Mouse (Mus musculus) neural tube, embryonic 11.5 days (tissue): ENCODE measurements around the gene Gm5460. TPM values are rescaled to one million over a fixed set of nuclear protein-coding genes. Genes with fewer than 3 reads are reported as not detected.

Experiments used
- ATAC-seq: fragments of 200-750 bp; cut with Nextera tagmentation; 2 replicates; pipeline ENCODE4 v1.8.0; 2017; ENCODE audit warnings: moderate number of reproducible peaks, mild to moderate bottlenecking, moderate TSS enrichment, moderate library complexity; ENCODE audit not compliant: insufficient read depth, low FRiP score, low TSS enrichment
- DNase-seq: peaks from one replicate; pipeline ENCODE4 v3.0.0-alpha.2; 2015; ENCODE audit warnings: low spot score
- H3K27ac ChIP-seq: fragments of 300-500 bp; sonication (generic); 2 replicates; pipeline ENCODE4 v1.5.1; 2014; ENCODE audit warnings: low read depth, mild to moderate bottlenecking, low read length
- H3K27me3 ChIP-seq: fragments of 300-500 bp; sonication (generic); 2 replicates; pipeline ENCODE4 v1.6.1; 2014; ENCODE audit warnings: mild to moderate bottlenecking, low read length, mixed read lengths; ENCODE audit not compliant: control insufficient read depth, insufficient read depth
- H3K36me3 ChIP-seq: fragments of 300-500 bp; sonication (generic); 2 replicates; pipeline ENCODE4 v1.6.1; 2014; ENCODE audit warnings: mild to moderate bottlenecking, low read length, moderate library complexity, mixed read lengths; ENCODE audit not compliant: control insufficient read depth, insufficient read depth
- H3K4me1 ChIP-seq: fragments of 300-500 bp; sonication (generic); 2 replicates; pipeline ENCODE4 v1.6.1; 2014; ENCODE audit warnings: low read length, mixed read lengths; ENCODE audit not compliant: control insufficient read depth, insufficient read depth
- H3K4me2 ChIP-seq: fragments of 300-500 bp; sonication (generic); 2 replicates; pipeline ENCODE4 v1.6.1; 2014; ENCODE audit warnings: low read depth, mild to moderate bottlenecking, moderate library complexity
- H3K4me3 ChIP-seq: fragments of 300-500 bp; sonication (generic); 2 replicates; pipeline ENCODE4 v1.5.1; 2014; ENCODE audit warnings: low read depth, low read length
- H3K9ac ChIP-seq: fragments of 300-500 bp; sonication (generic); 2 replicates; pipeline ENCODE4 v1.6.1; 2014; ENCODE audit warnings: mild to moderate bottlenecking, low read length
- H3K9me3 ChIP-seq: fragments of 300-500 bp; sonication (generic); 2 replicates; pipeline ENCODE4 v1.6.1; 2016; ENCODE audit warnings: low read length; ENCODE audit not compliant: control insufficient read depth
- WGBS: fragments of 180-500 bp; shearing (Covaris S2); extraction: QIAGEN DNeasy Blood & Tissue Kit; methylation state at CpG from one replicate; pipeline ENCODE4 v1.1.7; 2014; 5-methylcytosine and 5-hydroxymethylcytosine counted together
- polyA plus RNA-seq: library from polyadenylated mRNA; unstranded; fragments of >200 nt; fragmentation: Nextera tagmentation; extraction: Ambion mirVana; gene quantifications from 2 replicates; pipeline ENCODE4 v1.2.1, GENCODE M21; 2014

The Gm5460 gene
- polyA plus RNA-seq, 1 experiment from 2014 or later: not detected

GRCm38 (mm10) chr14:33997427-33997826 lies 19.1 kb upstream of the Gm5460 start:
- no peaks in the 10 kb centered on the region for H3K27me3 ChIP-seq
- no peak overlapping the region for H3K27ac ChIP-seq
- no peaks in the 10 kb centered on the region for H3K9me3 ChIP-seq
- no peaks in the 10 kb centered on the region for H3K36me3 ChIP-seq
- 78% methylated on average over 6 of the region's 6 CpGs for WGBS
- H3K4me3 ChIP-seq: no peak overlapping the region
- no peak overlapping the region for H3K4me2 ChIP-seq
- H3K9ac ChIP-seq: no peak overlapping the region
- no peaks in the 10 kb centered on the region for H3K4me1 ChIP-seq
- ATAC-seq (no peak), DNase-seq (no peak)

GRCm38 (mm10) chr14:34000076-34000475 lies 16.5 kb upstream of the Gm5460 start:
- Histone ChIP-seq H3K9ac (no peak overlapping the region), H3K4me3 (no peak overlapping the region), H3K27ac (no peak overlapping the region), H3K9me3 (no peaks in the 10 kb centered on the region), H3K4me2 (no peak overlapping the region), H3K36me3 (no peaks in the 10 kb centered on the region), H3K27me3 (no peaks in the 10 kb centered on the region), H3K4me1 (no peaks in the 10 kb centered on the region)
- DNase-seq (no peak), ATAC-seq (no peak)

GRCm38 (mm10) chr14:34001445-34001844 lies 15.1 kb upstream of the Gm5460 start:
- Histone ChIP-seq H3K4me1 (no peaks in the 10 kb centered on the region), H3K36me3 (no peaks in the 10 kb centered on the region), H3K27me3 (no peaks in the 10 kb centered on the region), H3K4me3 (no peak overlapping the region), H3K27ac (no peak overlapping the region), H3K4me2 (no peak overlapping the region), H3K9ac (no peak overlapping the region), H3K9me3 (no peaks in the 10 kb centered on the region)
- no peak for ATAC-seq
- no peak for DNase-seq

- Histone ChIP-seq H3K9me3 (no peaks in the 10 kb centered on the region), H3K36me3 (no peaks in the 10 kb centered on the region), H3K9ac (no peak overlapping the region), H3K27me3 (no peaks in the 10 kb centered on the region), H3K27ac (no peak overlapping the region), H3K4me3 (no peak overlapping the region), H3K4me2 (no peak overlapping the region), H3K4me1 (no peaks in the 10 kb centered on the region)
- DNase-seq (no peak), ATAC-seq (no peak)
- 88% methylated on average over 5 of the region's 5 CpGs for WGBS
Observed at GRCm38 (mm10) chr14:34002358-34002757, 14.2 kb upstream of the Gm5460 start.

GRCm38 (mm10) chr14:34015063-34015462 lies 1.5 kb upstream of the Gm5460 start, which contains the start of gene Gm30083:
Gene Gm30083 (minus strand): TSS chr14:34015182.
- WGBS: 87% methylated on average over 3 of the region's 3 CpGs
- H3K4me3 ChIP-seq: no peak within 1 kb of the TSS
- H3K9ac ChIP-seq: no peak within 1 kb of the TSS
- no peaks in the 10 kb centered on the region for H3K36me3 ChIP-seq
- H3K9me3 ChIP-seq: no peaks in the 10 kb centered on the region
- H3K4me1 ChIP-seq: no peaks in the 10 kb centered on the region
- H3K27ac ChIP-seq: no peak within 1 kb of the TSS
- no peak for DNase-seq
- ATAC-seq: no peak
- no peak within 1 kb of the TSS for H3K4me2 ChIP-seq
- H3K27me3 ChIP-seq: no peaks in the 10 kb centered on the region

GRCm38 (mm10) chr14:34016938-34017337 lies 380 bp downstream of the Gm5460 start:
- Histone ChIP-seq H3K4me3 (no peak overlapping the region), H3K4me2 (no peak overlapping the region), H3K27me3 (no peaks in the 10 kb centered on the region), H3K27ac (no peak overlapping the region), H3K4me1 (no peaks in the 10 kb centered on the region), H3K9me3 (no peaks in the 10 kb centered on the region), H3K36me3 (no peaks in the 10 kb centered on the region), H3K9ac (no peak overlapping the region)
- WGBS: 91% methylated on average over 2 of the region's 2 CpGs
- no peak for DNase-seq
- ATAC-seq: no peak

GRCm38 (mm10) chr14:34026710-34027109 lies 10.2 kb downstream of the Gm5460 start:
- no peak overlapping the region for H3K4me2 ChIP-seq
- no peaks in the 10 kb centered on the region for H3K27me3 ChIP-seq
- 66% methylated on average over 2 of the region's 2 CpGs for WGBS
- no peak overlapping the region for H3K27ac ChIP-seq
- no peaks in the 10 kb centered on the region for H3K36me3 ChIP-seq
- no peak overlapping the region for H3K4me3 ChIP-seq
- H3K4me1 ChIP-seq: no peaks in the 10 kb centered on the region
- no peaks in the 10 kb centered on the region for H3K9me3 ChIP-seq
- ATAC-seq (no peak), DNase-seq (no peak)
- no peak overlapping the region for H3K9ac ChIP-seq

GRCm38 (mm10) chr14:34033841-34034610 lies 17.5 kb downstream of the Gm5460 start:
- WGBS: 90% methylated on average over 8 of the region's 8 CpGs
- no peak for DNase-seq
- no peaks in the 10 kb centered on the region for H3K36me3 ChIP-seq

GRCm38 (mm10) chr14:34041241-34041640 lies 24.7 kb downstream of the Gm5460 start:
- Histone ChIP-seq H3K36me3 (no peaks in the 10 kb centered on the region), H3K4me3 (no peak overlapping the region), H3K27me3 (no peaks in the 10 kb centered on the region), H3K9ac (no peak overlapping the region), H3K4me2 (no peak overlapping the region), H3K27ac (no peak overlapping the region), H3K9me3 (no peaks in the 10 kb centered on the region), H3K4me1 (no peaks in the 10 kb centered on the region)
- 80% methylated on average over 4 of the region's 4 CpGs for WGBS
- no peak for ATAC-seq
- no peak for DNase-seq

More at GRCm38 (mm10) chr14:34033841-34034610, 17.5 kb downstream of the Gm5460 start:
- H3K4me3 ChIP-seq: no peak overlapping the region
- H3K4me2 ChIP-seq: no peak overlapping the region
- no peak for ATAC-seq
- H3K9me3 ChIP-seq: no peaks in the 10 kb centered on the region
- H3K4me1 ChIP-seq: no peaks in the 10 kb centered on the region
- no peak overlapping the region for H3K27ac ChIP-seq
- no peak overlapping the region for H3K9ac ChIP-seq
- no peaks in the 10 kb centered on the region for H3K27me3 ChIP-seq
